Mouse (Mus musculus) hindbrain, postnatal 0 days (tissue): Measurements from ENCODE around the gene Il22. TPM values are rescaled to one million over a fixed set of nuclear protein-coding genes. Genes with fewer than 3 reads are reported as not detected.
A peak's percentile ranks its signal among the peaks of the same experiment; 100 is the strongest.
"Not testable (repeated sequence)": the region's sequence is repeated elsewhere in the genome, so short reads cannot be mapped to it uniquely, and the experiment has no call there.

Experiments
- ATAC-seq: fragments of 200-750 bp; cut with Nextera tagmentation; 2 replicates; pipeline ENCODE4 v1.8.0; 2017; ENCODE audit warnings: mild to moderate bottlenecking, moderate TSS enrichment, moderate library complexity
- DNase-seq: peaks from one replicate; pipeline ENCODE4 v3.0.0-alpha.2; 2015; ENCODE audit warnings: low spot score
- H3K27ac ChIP-seq: fragments of 300-500 bp; sonication (generic); 2 replicates; pipeline ENCODE4 v1.5.1; 2014; ENCODE audit warnings: mild to moderate bottlenecking
- H3K27me3 ChIP-seq: fragments of 300-500 bp; sonication (generic); 2 replicates; pipeline ENCODE4 v1.6.1; 2014; ENCODE audit warnings: low read length, mixed read lengths; ENCODE audit not compliant: insufficient read depth
- H3K36me3 ChIP-seq: fragments of 300-500 bp; sonication (generic); 2 replicates; pipeline ENCODE4 v1.6.1; 2014; ENCODE audit warnings: low read length, mixed read lengths; ENCODE audit not compliant: insufficient read depth
- H3K4me1 ChIP-seq: fragments of 300-500 bp; sonication (generic); 2 replicates; pipeline ENCODE4 v1.6.1; 2014; ENCODE audit warnings: antibody characterized with exemption, low read length, mixed read lengths; ENCODE audit not compliant: insufficient read depth
- H3K4me2 ChIP-seq: fragments of 300-500 bp; sonication (generic); 2 replicates; pipeline ENCODE4 v1.6.1; 2014; ENCODE audit warnings: low read depth, mild to moderate bottlenecking, low read length, moderate library complexity, mixed read lengths
- H3K4me3 ChIP-seq: fragments of 300-500 bp; sonication (generic); 2 replicates; pipeline ENCODE4 v1.5.1; 2014; ENCODE audit warnings: low read length
- H3K9ac ChIP-seq: fragments of 300-500 bp; sonication (generic); replicated peaks from 2 replicates; pipeline ENCODE4 v1.6.1; 2014; ENCODE audit warnings: mild to moderate bottlenecking, low read length, moderate library complexity, mixed read lengths
- H3K9me3 ChIP-seq: fragments of 300-500 bp; sonication (generic); 2 replicates; pipeline ENCODE4 v1.6.1; 2016; ENCODE audit warnings: low read length, mixed read lengths
- CTCF ChIP-seq: IDR thresholded peaks from 2 replicates; pipeline ENCODE4 v1.5.1; 2016; ENCODE audit warnings: antibody characterized with exemption, control low read depth, low read depth
- WGBS: fragments of 180-500 bp; shearing (Covaris S2); extraction: QIAGEN DNeasy Blood & Tissue Kit; methylation state at CpG from one replicate; pipeline ENCODE4 v1.1.7; 2014; 5-methylcytosine and 5-hydroxymethylcytosine counted together
- polyA plus RNA-seq: library from polyadenylated mRNA; unstranded; fragments of >200 nt; fragmentation: Nextera tagmentation; extraction: Ambion mirVana; gene quantifications from 2 replicates; pipeline ENCODE4 v1.2.1, GENCODE M21; 2015
- total RNA-seq: library from RNA; depleted of rRNA; stranded (reverse); fragments of >200 nt; gene quantifications from 2 replicates; pipeline ENCODE4 v1.2.3, GENCODE M21; 2014; rRNA removed

Gene Il22
- total and polyA plus RNA-seq, 2 experiments from 2014 or later, result 2.0 TPM; not detected in 1

- not testable (repeated sequence) for H3K4me2 ChIP-seq, H3K4me1 ChIP-seq, H3K9me3 ChIP-seq, H3K36me3 ChIP-seq, H3K9ac ChIP-seq, H3K27me3 ChIP-seq, ATAC-seq, H3K4me3 ChIP-seq, H3K27ac ChIP-seq
- DNase-seq, result peak; percentile 17
- 46% methylated on average over 11 of the region's 11 CpGs for WGBS
- TF ChIP-seq CTCF, result peak; percentile 12; the same call in 1 of the 2 replicates
Observed at GRCm38 (mm10) chr10:118249006-118249595, 44.4 kb downstream of the Il22 start.

GRCm38 (mm10) chr10:118250852-118251295 is 46.1 kb downstream of the Il22 start:
- 31% methylated on average over 10 of the region's 10 CpGs for WGBS
- Histone ChIP-seq H3K9ac (no peak overlapping the region), H3K27ac (no peak overlapping the region), H3K4me2 (no peak overlapping the region; the same call in 1 of the 2 replicates), H3K4me1 (no peaks in the 10 kb centered on the region), H3K36me3 (no peaks in the 10 kb centered on the region), H3K4me3 (no peak overlapping the region), H3K9me3 (no peaks in the 10 kb centered on the region), H3K27me3 (no peaks in the 10 kb centered on the region)
- DNase-seq (peak; percentile 74), ATAC-seq (peak; percentile 73)
- TF ChIP-seq CTCF, result peak; percentile 76

DNA sequence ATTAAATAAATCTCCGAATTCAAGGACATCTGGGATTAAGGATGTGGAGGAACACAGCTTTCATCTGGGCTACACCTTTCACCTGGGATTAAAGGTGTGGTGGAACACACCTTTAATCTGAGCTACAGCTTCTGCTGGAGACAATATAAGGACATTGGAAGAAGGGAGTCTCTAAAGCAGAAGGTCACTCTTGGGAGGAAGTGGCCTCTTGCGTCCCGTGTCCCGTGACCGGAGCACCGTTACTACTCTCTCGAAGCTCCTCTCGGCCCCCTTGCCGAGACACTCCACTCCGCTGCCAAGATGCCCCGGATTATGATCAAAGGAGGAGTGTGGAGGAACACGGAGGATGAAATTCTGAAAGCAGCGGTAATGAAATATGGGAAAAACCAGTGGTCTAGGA is 53.6 kb downstream of the Il22 start, which contains the start of gene Gm32802:
TSS of gene Gm32802 (plus strand) at position 301 of the 400 bp plus-strand sequence.
- not testable (repeated sequence) for H3K27me3 ChIP-seq, H3K4me3 ChIP-seq, H3K9ac ChIP-seq, H3K36me3 ChIP-seq, H3K4me1 ChIP-seq, H3K4me2 ChIP-seq, DNase-seq, ATAC-seq, H3K9me3 ChIP-seq, H3K27ac ChIP-seq
- no CpG with 5 or more reads among the region's 13 CpGs for WGBS

Other genes starting within 250 kb of the Il22 start
- 26.4 and 31.0 TPM in 2 replicates for gene Mdm1, start 63.1 kb upstream of the Il22 start, total RNA-seq
- gene Mdm1, start 63.1 kb upstream of the Il22 start, polyA plus RNA-seq, result 23.0 and 25.1 TPM in 2 replicates
- gene Gm32717, start 35.8 kb downstream of the Il22 start, total RNA-seq, result 0.05 and 0.18 TPM in 2 replicates
- 0.10 TPM in 1 of 2 replicates, not detected in the other for gene Gm32717, start 35.8 kb downstream of the Il22 start, polyA plus RNA-seq
- gene Gm32802, start 53.7 kb downstream of the Il22 start, total RNA-seq, result 0.05 and 0.18 TPM in 2 replicates
- gene Gm32802, start 53.7 kb downstream of the Il22 start, polyA plus RNA-seq, result 0.10 TPM in 1 of 2 replicates, not detected in the other
- 0.22 TPM in 1 of 2 replicates, not detected in the other for gene Iltifb, start 90.1 kb downstream of the Il22 start, total RNA-seq
- gene Iltifb, start 90.1 kb downstream of the Il22 start, polyA plus RNA-seq, result 6.5 and 6.6 TPM in 2 replicates
- not detected in 2 replicates for gene Gm9040, start 122.0 kb downstream of the Il22 start, total RNA-seq
- not detected in 2 replicates for gene Gm9040, start 122.0 kb downstream of the Il22 start, polyA plus RNA-seq
- gene Gm9044, start 127.5 kb downstream of the Il22 start, total RNA-seq, result not detected in 2 replicates
- gene Gm9044, start 127.5 kb downstream of the Il22 start, polyA plus RNA-seq, result not detected in 2 replicates
- not detected in 2 replicates for gene Gm9045, start 132.9 kb downstream of the Il22 start, total RNA-seq
- not detected in 2 replicates for gene Gm9045, start 132.9 kb downstream of the Il22 start, polyA plus RNA-seq
- not detected in 2 replicates for gene Gm9046, start 138.3 kb downstream of the Il22 start, total RNA-seq
- gene Gm9046, start 138.3 kb downstream of the Il22 start, polyA plus RNA-seq, result not detected in 2 replicates
- gene Gm9048, start 143.7 kb downstream of the Il22 start, total RNA-seq, result 0.14 TPM in 1 of 2 replicates, not detected in the other
- not detected in 2 replicates for gene Gm9048, start 143.7 kb downstream of the Il22 start, polyA plus RNA-seq
- not detected in 2 replicates for gene Gm9049, start 149.2 kb downstream of the Il22 start, total RNA-seq
- not detected in 2 replicates for gene Gm9049, start 149.2 kb downstream of the Il22 start, polyA plus RNA-seq
- 0.68 TPM in 1 of 2 replicates, not detected in the other for gene Ifng, start 236.1 kb downstream of the Il22 start, total RNA-seq
- gene Ifng, start 236.1 kb downstream of the Il22 start, polyA plus RNA-seq, result not detected in 2 replicates